Mouse (Mus musculus) hindbrain, embryonic 11.5 days (tissue): ENCODE measurements around the gene 1700080E11Rik. TPM values are rescaled to one million over a fixed set of nuclear protein-coding genes. Genes with fewer than 3 reads are reported as not detected.
A peak's percentile ranks its signal among the peaks of the same experiment; 100 is the strongest.

Source experiments
- ATAC-seq: fragments of 200-750 bp; cut with Nextera tagmentation; 2 replicates; pipeline ENCODE4 v1.8.0; 2017; ENCODE audit warnings: mild to moderate bottlenecking, moderate TSS enrichment, moderate library complexity; ENCODE audit not compliant: low FRiP score
- DNase-seq: peaks from one replicate; pipeline ENCODE4 v3.0.0-alpha.2; 2015; ENCODE audit warnings: low spot score
- H3K27ac ChIP-seq: fragments of 300-500 bp; sonication (generic); 2 replicates; pipeline ENCODE4 v1.5.1; 2014; ENCODE audit warnings: mild to moderate bottlenecking, low read depth, low read length
- H3K27me3 ChIP-seq: fragments of 300-500 bp; sonication (generic); 2 replicates; pipeline ENCODE4 v1.6.1; 2014; ENCODE audit warnings: mild to moderate bottlenecking, low read length, moderate library complexity, mixed read lengths; ENCODE audit not compliant: control insufficient read depth, insufficient read depth
- H3K36me3 ChIP-seq: fragments of 300-500 bp; sonication (generic); 2 replicates; pipeline ENCODE4 v1.6.1; 2014; ENCODE audit warnings: mild to moderate bottlenecking, low read length, moderate library complexity, mixed read lengths; ENCODE audit not compliant: control insufficient read depth, insufficient read depth
- H3K4me1 ChIP-seq: fragments of 300-500 bp; sonication (generic); replicated peaks from 2 replicates; pipeline ENCODE4 v1.6.1; 2014; ENCODE audit warnings: low read length, mixed read lengths; ENCODE audit not compliant: control insufficient read depth, insufficient read depth
- H3K4me2 ChIP-seq: fragments of 300-500 bp; sonication (generic); replicated peaks from 2 replicates; pipeline ENCODE4 v1.6.1; 2014; ENCODE audit warnings: mild to moderate bottlenecking, low read depth, low read length
- H3K4me3 ChIP-seq: fragments of 300-500 bp; sonication (generic); 2 replicates; pipeline ENCODE4 v1.5.1; 2014; ENCODE audit warnings: low read depth, low read length
- H3K9ac ChIP-seq: fragments of 300-500 bp; sonication (generic); 2 replicates; pipeline ENCODE4 v1.6.1; 2014; ENCODE audit warnings: low read depth, low read length
- H3K9me3 ChIP-seq: fragments of 300-500 bp; sonication (generic); 2 replicates; pipeline ENCODE4 v1.6.1; 2016; ENCODE audit warnings: low read length; ENCODE audit not compliant: control insufficient read depth
- WGBS: fragments of 180-500 bp; shearing (Covaris S2); extraction: QIAGEN DNeasy Blood & Tissue Kit; methylation state at CpG from one replicate; pipeline ENCODE4 v1.1.7; 2014; 5-methylcytosine and 5-hydroxymethylcytosine counted together
- polyA plus RNA-seq: library from polyadenylated mRNA; unstranded; fragments of >200 nt; fragmentation: Nextera tagmentation; extraction: Ambion mirVana; gene quantifications from 2 replicates; pipeline ENCODE4 v1.2.1, GENCODE M21; 2014

The 1700080E11Rik gene
- polyA plus RNA-seq: not detected in 2 replicates

DNA sequence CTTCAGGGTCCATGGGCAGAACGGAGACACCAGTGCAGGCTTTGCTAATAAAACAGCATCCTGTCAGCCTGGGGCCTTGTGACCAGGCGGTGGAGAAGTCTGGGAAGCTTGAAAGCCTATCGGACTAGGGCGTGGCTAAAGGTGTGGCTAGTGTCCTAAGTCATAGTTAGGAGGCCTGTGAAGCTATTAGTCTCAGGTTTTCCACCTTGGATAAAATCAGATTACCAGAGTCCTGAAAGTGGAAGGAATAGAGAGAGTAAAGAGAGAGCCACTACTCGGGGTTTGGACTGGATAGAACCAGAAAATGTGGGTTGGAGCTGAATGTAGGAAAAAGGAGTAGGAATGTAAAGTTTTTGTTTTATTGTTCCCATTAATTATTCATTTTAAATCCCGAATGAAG is at the start of gene 1700080E11Rik:
Gene 1700080E11Rik, minus strand, starts transcription at position 101 of the 400 bp plus-strand sequence.
- Histone ChIP-seq H3K27ac (no peak within 1 kb of the TSS), H3K9me3 (no peaks in the 10 kb centered on the region), H3K27me3 (no peaks in the 10 kb centered on the region), H3K9ac (no peak within 1 kb of the TSS), H3K4me3 (no peak within 1 kb of the TSS), H3K4me1 (no peaks in the 10 kb centered on the region), H3K4me2 (no peak within 1 kb of the TSS), H3K36me3 (no peaks in the 10 kb centered on the region)
- DNase-seq (no peak), ATAC-seq (no peak)
- 83% methylated on average over 6 of the region's 6 CpGs for WGBS

DNA sequence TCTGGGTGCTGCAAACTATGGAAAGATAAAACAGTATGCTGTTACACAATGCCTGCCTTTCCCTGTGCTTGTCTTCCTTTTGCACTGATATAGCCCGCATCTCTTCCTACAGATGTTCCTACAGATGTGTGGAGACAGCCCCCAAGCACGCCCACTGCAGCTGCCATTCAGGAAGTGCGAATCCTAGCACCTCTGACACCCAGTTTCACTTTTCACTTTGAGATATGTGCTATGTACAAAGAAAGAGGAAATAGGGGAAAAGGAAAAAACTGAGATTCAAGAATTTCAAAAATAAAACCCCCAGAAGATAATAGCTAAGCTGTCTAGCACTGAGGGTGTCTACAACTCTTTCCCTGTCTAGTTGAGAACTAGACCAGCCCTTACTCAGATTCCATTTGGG is 41.8 kb upstream of the 1700080E11Rik start:
- Histone ChIP-seq H3K4me3 (no peak overlapping the region), H3K4me1 (no peaks in the 10 kb centered on the region), H3K9me3 (no peaks in the 10 kb centered on the region), H3K27me3 (no peaks in the 10 kb centered on the region), H3K36me3 (no peaks in the 10 kb centered on the region), H3K27ac (no peak overlapping the region), H3K4me2 (no peak overlapping the region), H3K9ac (no peak overlapping the region)
- no peak for DNase-seq
- 79% methylated on average over 3 of the region's 3 CpGs for WGBS
- no peak for ATAC-seq

DNA sequence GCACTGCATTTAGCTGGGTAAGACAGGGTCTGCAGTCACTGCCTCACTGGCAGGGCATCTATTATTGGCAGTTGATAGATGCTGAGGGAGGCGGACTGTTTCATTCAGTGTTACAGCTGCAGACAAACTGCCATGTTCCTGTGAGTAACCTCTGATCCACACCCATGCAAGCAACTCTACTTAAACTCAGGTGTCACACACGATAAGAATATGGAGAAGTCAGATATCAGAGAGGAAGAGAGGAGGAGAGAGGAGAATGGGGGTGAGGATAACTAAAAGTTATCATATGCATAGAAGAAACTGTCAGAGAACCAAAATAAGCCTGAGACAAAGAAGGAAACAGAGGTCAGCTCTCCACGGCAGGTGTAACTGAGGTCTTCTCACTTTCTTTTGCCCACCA is 37.5 kb upstream of the 1700080E11Rik start:
- DNase-seq: no peak
- ATAC-seq: no peak
- Histone ChIP-seq H3K27me3 (no peaks in the 10 kb centered on the region), H3K36me3 (no peaks in the 10 kb centered on the region), H3K9ac (no peak overlapping the region), H3K27ac (no peak overlapping the region), H3K4me1 (no peaks in the 10 kb centered on the region), H3K9me3 (no peaks in the 10 kb centered on the region), H3K4me2 (no peak overlapping the region), H3K4me3 (no peak overlapping the region)
- 90% methylated on average over 3 of the region's 3 CpGs for WGBS

DNA sequence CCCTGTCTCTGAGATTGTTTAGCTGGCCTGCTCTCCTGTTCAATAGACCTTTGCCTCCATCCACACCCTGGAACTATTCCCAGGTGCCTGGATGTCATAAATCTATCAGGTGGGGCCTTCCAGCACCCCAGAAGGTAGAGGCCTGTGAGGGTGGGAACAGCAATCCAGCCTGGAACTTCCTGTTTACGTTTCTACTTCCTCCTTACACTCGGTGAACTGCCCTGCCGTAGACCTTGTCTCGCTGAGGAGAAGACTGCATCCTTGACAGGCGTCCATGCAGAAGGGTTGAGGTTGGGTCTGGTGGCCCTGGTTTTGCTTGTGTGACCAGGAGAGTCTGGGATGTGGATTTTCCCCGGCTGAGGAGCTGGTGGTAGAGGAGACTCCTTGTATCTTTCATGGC is 5.7 kb downstream of the 1700080E11Rik start:
- Histone ChIP-seq H3K27me3 (no peaks in the 10 kb centered on the region), H3K9me3 (no peaks in the 10 kb centered on the region), H3K4me3 (no peak overlapping the region), H3K9ac (no peak overlapping the region), H3K36me3 (no peaks in the 10 kb centered on the region), H3K4me1 (no peaks in the 10 kb centered on the region), H3K4me2 (no peak overlapping the region), H3K27ac (no peak overlapping the region)
- DNase-seq: no peak
- ATAC-seq: no peak
- WGBS: 86% methylated on average over 6 of the region's 6 CpGs

DNA sequence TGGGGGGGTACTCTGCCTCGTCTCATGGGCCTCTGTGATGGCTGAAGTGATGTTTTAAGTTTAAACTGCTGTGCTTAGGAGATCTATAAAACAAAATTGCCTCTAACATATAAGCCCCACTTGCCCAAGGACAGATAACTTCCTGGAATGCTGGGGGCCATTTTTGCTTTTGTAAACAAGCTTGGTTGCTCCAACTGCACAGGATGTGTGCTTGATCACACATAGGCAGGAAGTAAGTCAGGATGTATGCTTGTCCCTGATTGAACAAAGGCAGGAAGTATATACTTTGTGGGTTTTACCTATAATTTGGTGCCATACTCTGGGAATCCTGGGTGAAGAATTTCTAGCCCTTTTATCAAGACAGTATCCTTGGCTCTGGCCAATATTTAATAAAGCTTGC is 8.5 kb downstream of the 1700080E11Rik start:
- ATAC-seq (no peak), DNase-seq (no peak)
- H3K4me2 ChIP-seq: no peak overlapping the region
- no peaks in the 10 kb centered on the region for H3K4me1 ChIP-seq
- no peak overlapping the region for H3K4me3 ChIP-seq
- H3K27ac ChIP-seq: no peak overlapping the region
- H3K9me3 ChIP-seq: no peaks in the 10 kb centered on the region
- H3K27me3 ChIP-seq: no peaks in the 10 kb centered on the region
- 39% methylated on average over 1 of the region's 1 CpGs for WGBS
- H3K36me3 ChIP-seq: no peaks in the 10 kb centered on the region
- no peak overlapping the region for H3K9ac ChIP-seq

DNA sequence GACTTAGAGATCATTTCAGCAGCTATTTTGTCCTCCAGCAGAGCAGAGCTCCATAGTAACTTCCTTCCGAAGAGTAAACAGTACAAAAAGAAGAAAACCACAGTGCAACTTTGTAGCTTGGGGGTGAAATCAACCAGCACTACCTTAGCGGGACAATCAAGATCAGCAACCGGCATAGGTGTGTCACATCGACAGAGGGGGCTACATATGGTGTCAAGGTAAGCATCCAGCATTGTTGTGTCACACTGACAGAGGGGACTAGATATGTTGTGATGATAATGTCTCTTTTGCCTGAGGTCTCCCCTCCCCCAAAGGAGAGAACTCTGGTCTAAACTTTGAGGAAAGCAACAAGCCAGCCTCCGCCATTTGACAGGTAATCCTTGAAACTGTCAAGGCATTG is 10.4 kb downstream of the 1700080E11Rik start:
- Histone ChIP-seq H3K4me3 (no peak overlapping the region), H3K36me3 (no peaks in the 10 kb centered on the region), H3K4me2 (no peak overlapping the region), H3K27ac (no peak overlapping the region), H3K27me3 (no peaks in the 10 kb centered on the region), H3K4me1 (no peaks in the 10 kb centered on the region), H3K9me3 (no peaks in the 10 kb centered on the region), H3K9ac (no peak overlapping the region)
- ATAC-seq: no peak
- DNase-seq: no peak
- WGBS: 90% methylated on average over 5 of the region's 5 CpGs

DNA sequence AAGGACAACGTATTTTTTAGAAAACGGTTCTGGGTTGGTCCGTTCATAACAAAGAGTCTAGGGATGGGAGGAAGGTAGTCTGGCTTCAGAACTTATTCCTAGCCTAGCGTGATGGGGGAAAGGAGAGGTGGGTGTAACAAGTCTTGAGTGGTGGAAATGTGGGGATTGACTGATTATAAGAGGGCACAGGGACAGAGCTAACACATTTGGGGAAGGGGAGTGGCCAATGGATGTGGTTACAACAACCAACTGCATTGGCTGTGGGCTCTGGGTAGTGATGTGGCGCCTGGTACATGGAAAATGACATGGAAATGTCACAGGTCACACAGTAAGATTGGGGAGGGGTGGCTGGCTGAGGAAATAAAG is 12.9 kb downstream of the 1700080E11Rik start:
- no peak for DNase-seq
- Histone ChIP-seq H3K4me3 (peak overlapping the region; percentile 72), H3K9ac (no peak overlapping the region; the same call in 1 of the 2 replicates), H3K27ac (peak overlapping the region; percentile 89; the same call in 1 of the 2 replicates), H3K9me3 (no peaks in the 10 kb centered on the region), H3K4me1 (no peaks in the 10 kb centered on the region), H3K4me2 (peak overlapping the region; percentile 63), H3K36me3 (no peaks in the 10 kb centered on the region), H3K27me3 (no peaks in the 10 kb centered on the region)
- WGBS: 23% methylated on average over 5 of the region's 5 CpGs
- peak; percentile 53 for ATAC-seq

DNA sequence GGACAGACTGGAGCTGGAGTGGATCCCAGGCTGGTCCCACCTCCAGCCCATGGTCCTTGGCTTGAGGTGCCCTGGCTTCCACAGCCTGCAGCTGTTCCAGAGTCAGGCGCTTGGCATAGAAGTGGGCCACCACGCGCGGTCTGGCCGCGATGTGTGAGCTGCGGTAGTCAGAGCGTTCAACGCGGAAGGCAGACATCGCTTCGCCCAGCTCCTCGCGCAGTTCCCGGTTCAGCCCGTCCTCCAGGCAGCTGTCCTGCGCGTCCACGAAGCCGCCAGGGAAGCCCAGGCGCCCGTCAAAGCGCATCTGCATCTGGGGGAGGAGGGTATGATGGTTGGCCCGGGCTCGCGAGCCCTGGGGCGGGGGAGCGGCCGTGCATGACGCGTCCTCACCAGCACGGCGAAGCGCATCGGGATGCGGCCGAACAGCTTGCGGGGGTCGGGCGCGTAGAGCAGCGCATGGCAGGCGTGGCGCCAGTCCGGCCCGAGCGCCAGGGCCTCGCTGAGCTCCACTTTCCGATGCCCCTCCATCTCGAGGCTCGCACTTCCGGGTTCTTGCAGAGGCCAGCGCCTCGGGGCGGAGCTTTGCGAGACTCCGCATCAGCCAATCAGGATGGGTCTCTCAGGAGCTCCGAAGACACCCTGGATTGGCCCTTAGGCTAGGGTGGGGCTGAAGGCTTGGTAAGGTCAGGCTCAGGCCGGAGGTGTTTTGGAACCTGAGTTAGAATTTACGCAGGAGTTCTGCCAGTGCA is 13.5 kb downstream of the 1700080E11Rik start, which contains the start of gene Nudt16:
Gene Nudt16, minus strand, starts transcription at position 572 of the 749 bp plus-strand sequence.
- no peaks in the 10 kb centered on the region for H3K36me3 ChIP-seq
- peak within 1 kb of the TSS; percentile 89 for H3K27ac ChIP-seq
- DNase-seq: peak; percentile 92
- H3K27me3 ChIP-seq: no peaks in the 10 kb centered on the region
- peak; percentile 99 for ATAC-seq
- no peaks in the 10 kb centered on the region for H3K4me1 ChIP-seq
- under 1% methylated on average over 58 of the region's 60 CpGs for WGBS
- peak within 1 kb of the TSS; percentile 63 for H3K4me2 ChIP-seq
- H3K9me3 ChIP-seq: no peaks in the 10 kb centered on the region
- peak within 1 kb of the TSS; percentile 72 for H3K4me3 ChIP-seq
- peak within 1 kb of the TSS; percentile 75 for H3K9ac ChIP-seq

DNA sequence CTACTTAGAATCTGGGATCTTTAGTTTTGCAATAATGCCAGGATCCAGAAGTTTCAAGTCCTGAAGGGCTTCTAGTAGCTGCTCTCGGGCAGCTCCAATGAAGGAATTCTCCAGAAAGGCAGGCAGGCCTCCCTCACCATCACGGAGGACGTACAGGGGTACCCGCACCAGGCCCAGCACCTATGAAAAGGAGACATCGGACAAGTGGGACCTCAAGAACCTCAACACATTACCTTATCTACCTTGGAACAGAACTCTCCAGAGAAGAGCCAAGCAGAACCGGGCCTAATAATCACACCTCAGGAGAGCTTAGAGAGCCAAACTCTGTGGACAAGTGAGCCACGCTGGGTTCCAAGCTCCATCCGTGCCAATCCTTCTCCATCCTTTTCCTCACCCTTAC is 14.6 kb downstream of the 1700080E11Rik start:
- no peak overlapping the region for H3K4me3 ChIP-seq
- no peaks in the 10 kb centered on the region for H3K36me3 ChIP-seq
- H3K9ac ChIP-seq: no peak overlapping the region
- H3K4me2 ChIP-seq: no peak overlapping the region
- 94% methylated on average over 8 of the region's 8 CpGs for WGBS
- no peaks in the 10 kb centered on the region for H3K4me1 ChIP-seq
- no peak for DNase-seq
- no peaks in the 10 kb centered on the region for H3K9me3 ChIP-seq
- no peaks in the 10 kb centered on the region for H3K27me3 ChIP-seq
- H3K27ac ChIP-seq: no peak overlapping the region
- ATAC-seq: no peak
